Mouse (Mus musculus) bone marrow macrophage, adult 2 months (primary cell): ENCODE results near the gene Adarb2. TPM values are rescaled to one million over a fixed set of nuclear protein-coding genes. Genes with fewer than 3 reads are reported as not detected.

Experiments used
- H3K27ac ChIP-seq: 2 replicates; pipeline ENCODE4 v1.5.1; 2012; ENCODE audit warnings: low read depth, low read length; ENCODE audit not compliant: insufficient read depth
- H3K4me1 ChIP-seq: 2 replicates; pipeline ENCODE4 v1.6.1; 2012; ENCODE audit warnings: low read length; ENCODE audit not compliant: control insufficient read depth, insufficient read depth
- H3K4me3 ChIP-seq: 2 replicates; pipeline ENCODE4 v1.5.1; 2012; ENCODE audit warnings: mild to moderate bottlenecking, low read length, moderate library complexity; ENCODE audit not compliant: insufficient read depth
- CTCF ChIP-seq: IDR thresholded peaks from 2 replicates; pipeline ENCODE4 v1.5.1; 2012; ENCODE audit warnings: low read depth, mild to moderate bottlenecking, low read length, moderate library complexity
- POLR2A ChIP-seq: IDR thresholded peaks from 2 replicates; pipeline ENCODE4 v1.6.1; 2012; ENCODE audit warnings: mild to moderate bottlenecking, low read depth, low read length, borderline replicate concordance
- polyA plus RNA-seq: library from polyadenylated mRNA; stranded (reverse); fragments of >200 nt; gene quantifications from 2 replicates; pipeline ENCODE4 v1.2.4, GENCODE M21; 2012; ENCODE audit not compliant: missing spikeins, insufficient read depth, insufficient read length

The Adarb2 gene
- polyA plus RNA-seq, 1 experiment, result not detected

- no peak overlapping the region for H3K4me3 ChIP-seq
- no peak overlapping the region for H3K27ac ChIP-seq
- no peaks in the 10 kb centered on the region for H3K4me1 ChIP-seq
- TF ChIP-seq POLR2A, result no peak
- no peak for TF ChIP-seq CTCF
Measured at GRCm38 (mm10) chr13:8448192-8448879, 245.7 kb downstream of the Adarb2 start.

- H3K4me3 ChIP-seq, result no peak overlapping the region
- TF ChIP-seq POLR2A (no peak), CTCF (no peak)
- no peaks in the 10 kb centered on the region for H3K4me1 ChIP-seq
- H3K27ac ChIP-seq, result no peak overlapping the region
Measured at GRCm38 (mm10) chr13:8451581-8451980, 248.9 kb downstream of the Adarb2 start.

- TF ChIP-seq CTCF (no peak), POLR2A (no peak)
- Histone ChIP-seq H3K27ac (no peak overlapping the region), H3K4me1 (no peaks in the 10 kb centered on the region)
Measured at GRCm38 (mm10) chr13:8456886-8457285, 254.2 kb downstream of the Adarb2 start.

GRCm38 (mm10) chr13:8457831-8458230 is 255.2 kb downstream of the Adarb2 start:
- TF ChIP-seq POLR2A, result no peak
- TF ChIP-seq CTCF, result no peak
- Histone ChIP-seq H3K27ac (no peak overlapping the region), H3K4me3 (no peak overlapping the region), H3K4me1 (no peaks in the 10 kb centered on the region)

More at GRCm38 (mm10) chr13:8456886-8457285, 254.2 kb downstream of the Adarb2 start:
- H3K4me3 ChIP-seq, result no peak overlapping the region

- Histone ChIP-seq H3K27ac (no peak overlapping the region), H3K4me3 (no peak overlapping the region), H3K4me1 (no peaks in the 10 kb centered on the region)
- no peak for TF ChIP-seq CTCF
- no peak for TF ChIP-seq POLR2A
Measured at GRCm38 (mm10) chr13:8467591-8468366, 265.1 kb downstream of the Adarb2 start.

GRCm38 (mm10) chr13:8476237-8476636 is 273.6 kb downstream of the Adarb2 start:
- no peak for TF ChIP-seq CTCF
- no peak for TF ChIP-seq POLR2A
- Histone ChIP-seq H3K4me3 (no peak overlapping the region), H3K4me1 (no peaks in the 10 kb centered on the region), H3K27ac (no peak overlapping the region)

- no peaks in the 10 kb centered on the region for H3K4me1 ChIP-seq
- no peak overlapping the region for H3K4me3 ChIP-seq
- no peak overlapping the region for H3K27ac ChIP-seq
- no peak for TF ChIP-seq POLR2A
- TF ChIP-seq CTCF, result no peak
Measured at GRCm38 (mm10) chr13:8478731-8479130, 276.1 kb downstream of the Adarb2 start.

- Histone ChIP-seq H3K27ac (no peak overlapping the region), H3K4me3 (no peak overlapping the region), H3K4me1 (no peaks in the 10 kb centered on the region)
- TF ChIP-seq POLR2A (no peak), CTCF (no peak)
Measured at GRCm38 (mm10) chr13:8479970-8480369, 277.3 kb downstream of the Adarb2 start.

- no peaks in the 10 kb centered on the region for H3K4me1 ChIP-seq
- no peak for TF ChIP-seq POLR2A
- no peak for TF ChIP-seq CTCF
- H3K4me3 ChIP-seq, result no peak overlapping the region
- no peak overlapping the region for H3K27ac ChIP-seq
Measured at GRCm38 (mm10) chr13:8481347-8481746, 278.7 kb downstream of the Adarb2 start.
